Mouse (Mus musculus): ENCODE data around the gene Fem1a.
A peak's percentile ranks its signal among the peaks of the same experiment; 100 is the strongest.

The Fem1a gene

GRCm38 (mm10) chr17:56278340-56278739, 21.7 kb downstream of the Fem1a start:
- DNase-seq (ENCODE audit: low spot score), result no peak

- DNase-seq (ENCODE audit: low spot score), result no peak
Observed at GRCm38 (mm10) chr17:56279481-56280155, 23.0 kb downstream of the Fem1a start.

- DNase-seq (ENCODE audit: low spot score), result no peak
Observed at GRCm38 (mm10) chr17:56281193-56281592, 24.6 kb downstream of the Fem1a start.

GRCm38 (mm10) chr17:56282802-56283201, 26.2 kb downstream of the Fem1a start:
- no peak for DNase-seq (ENCODE audit: low spot score)

- DNase-seq (ENCODE audit: low spot score), result no peak
Observed at GRCm38 (mm10) chr17:56283316-56283715, 26.7 kb downstream of the Fem1a start.

- DNase-seq (ENCODE audit: low spot score), result no peak
Observed at GRCm38 (mm10) chr17:56285995-56286394, 29.4 kb downstream of the Fem1a start.

GRCm38 (mm10) chr17:56287830-56288229, 31.2 kb downstream of the Fem1a start:
- DNase-seq (ENCODE audit: low spot score), result no peak

GRCm38 (mm10) chr17:56288866-56289265, 32.3 kb downstream of the Fem1a start:
- no peak for DNase-seq (ENCODE audit: low spot score)

- peak; percentile 51 for DNase-seq (ENCODE audit: low spot score)
Observed at GRCm38 (mm10) chr17:56289371-56290331, 33.0 kb downstream of the Fem1a start.

GRCm38 (mm10) chr17:56290388-56291170, 34.0 kb downstream of the Fem1a start:
- peak; percentile 98 for DNase-seq (ENCODE audit: low spot score)

- DNase-seq (ENCODE audit: low spot score), result peak; percentile 94
Observed at GRCm38 (mm10) chr17:56291171-56291511, 34.5 kb downstream of the Fem1a start.

GRCm38 (mm10) chr17:56291826-56292475, 35.3 kb downstream of the Fem1a start:
- no peak for DNase-seq (ENCODE audit: low spot score)

GRCm38 (mm10) chr17:56292531-56293222, 36.1 kb downstream of the Fem1a start, which contains the start of gene Plin3:
Gene Plin3 (minus strand): TSS chr17:56292873.
- no peak for DNase-seq (ENCODE audit: low spot score)

GRCm38 (mm10) chr17:56293291-56293690, 36.7 kb downstream of the Fem1a start:
- DNase-seq (ENCODE audit: low spot score), result no peak

- DNase-seq (ENCODE audit: low spot score), result no peak
Observed at GRCm38 (mm10) chr17:56294241-56294640, 37.6 kb downstream of the Fem1a start.

GRCm38 (mm10) chr17:56296201-56296600, 39.6 kb downstream of the Fem1a start:
- DNase-seq (ENCODE audit: low spot score), result no peak

- no peak for DNase-seq (ENCODE audit: low spot score)
Observed at GRCm38 (mm10) chr17:56298238-56298637, 41.6 kb downstream of the Fem1a start.

- DNase-seq (ENCODE audit: low spot score), result no peak
Observed at GRCm38 (mm10) chr17:56300186-56300585, 43.6 kb downstream of the Fem1a start, which contains the start of gene Arrdc5. Gene Arrdc5 (minus strand): TSS chr17:56300286.

- no peak for DNase-seq (ENCODE audit: low spot score)
Observed at GRCm38 (mm10) chr17:56302363-56302996, 45.9 kb downstream of the Fem1a start.

GRCm38 (mm10) chr17:56303160-56303846, 46.7 kb downstream of the Fem1a start, which contains the start of gene Uhrf1:
Gene Uhrf1 (plus strand): TSS chr17:56303321.
- DNase-seq (ENCODE audit: low spot score), result peak; percentile 47

Data from adipocyte (in vitro differentiated cells).